Mouse (Mus musculus) thymus, adult 2 months (tissue): ENCODE measurements around the gene Oip5.

ENCODE experiments used
- CTCF ChIP-seq: fragments of 200-500 bp; IDR thresholded peaks from 2 replicates; pipeline ENCODE4 v1.5.1; 2012; ENCODE audit warnings: mild to moderate bottlenecking, control low read depth, low read length, moderate library complexity, borderline replicate concordance; ENCODE audit not compliant: control insufficient read depth, poor library complexity, insufficient read depth; ENCODE audit errors: extremely low read depth
- POLR2A ChIP-seq: fragments of 200-500 bp; IDR thresholded peaks from 2 replicates; pipeline ENCODE4 v1.6.1; 2012; ENCODE audit warnings: mild to moderate bottlenecking, low read length, control low read depth, moderate library complexity; ENCODE audit not compliant: control insufficient read depth, poor library complexity, insufficient read depth; ENCODE audit errors: extremely low read depth

- TF ChIP-seq CTCF: no peak
- TF ChIP-seq POLR2A: no peak
Measured at GRCm38 (mm10) chr2:119565284-119565683, 53.0 kb downstream of the Oip5 start.
